Mouse (Mus musculus): ENCODE data around the gene Cplane1.

DNA sequence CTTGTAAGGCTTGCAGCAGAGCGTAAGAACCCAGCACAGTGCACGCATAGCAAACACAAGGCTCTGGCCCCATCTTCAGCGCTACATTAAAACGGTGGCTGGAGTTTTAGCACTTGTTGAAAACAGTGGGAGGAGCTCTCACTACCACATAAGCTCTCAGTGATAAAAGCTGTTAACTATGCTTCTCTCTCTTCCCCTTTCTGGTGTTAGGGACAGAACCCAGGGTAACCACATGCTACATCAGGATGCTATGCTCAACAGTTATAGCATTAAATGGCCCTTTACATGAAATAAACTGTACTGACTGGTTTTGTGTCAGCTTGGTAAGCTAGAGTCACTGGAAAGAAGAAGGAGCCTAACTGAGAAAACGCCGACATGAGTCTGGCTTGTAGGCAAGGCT lies 125.2 kb downstream of the Cplane1 start:
- TF ChIP-seq CTCF (IDR thresholded peaks at IDR 0.05; ENCODE audit: low read depth, low read length): no peak
- TF ChIP-seq POLR2A (IDR thresholded peaks at IDR 0.05; ENCODE audit: borderline replicate concordance, low read depth, low read length): no peak

All from bone marrow macrophage, adult 2 months (primary cell).